Mouse (Mus musculus) neutrophil, adult 65 days (primary cell): ENCODE results near the gene Gatad1. TPM values are rescaled to one million over a fixed set of nuclear protein-coding genes. Genes with fewer than 3 reads are reported as not detected.

Experiments
- total RNA-seq: library from RNA; stranded (reverse); gene quantifications from 2 replicates; pipeline ENCODE4 v1.2.4, GENCODE M21; 2023

Gatad1 gene
- total RNA-seq, result 51.2 and 53.3 TPM in 2 replicates

GRCm38 (mm10) chr5:3657085-3657484, at the start of gene Gatad1:
Gene Gatad1, minus strand, starts transcription at chr5:3657185.

GRCm38 (mm10) chr5:3650881-3651280, 6.1 kb downstream of the Gatad1 start, which contains the start of gene Tmbim7:
Gene Tmbim7, plus strand, starts transcription at chr5:3651181.

GRCm38 (mm10) chr5:3596399-3596766, 60.6 kb downstream of the Gatad1 start, which contains the start of gene Rbm48:
Gene Rbm48, minus strand, starts transcription at chr5:3596585.

GRCm38 (mm10) chr5:3595693-3596398, 61.1 kb downstream of the Gatad1 start, which contains the start of gene Pex1:
Gene Pex1, plus strand, starts transcription at chr5:3596066.

Other genes starting within 250 kb of the Gatad1 start
- 59.8 and 81.8 TPM in 2 replicates for gene Fam133b, start 113.4 kb downstream of the Gatad1 start, total RNA-seq
- 13.3 and 21.8 TPM in 2 replicates for gene 1700109H08Rik, start 85.6 kb downstream of the Gatad1 start, total RNA-seq
- gene Pex1, start 61.1 kb downstream of the Gatad1 start, total RNA-seq, result 9.8 and 12.1 TPM in 2 replicates
- 18.4 and 27.9 TPM in 2 replicates for gene Rbm48, start 60.6 kb downstream of the Gatad1 start, total RNA-seq
- gene Tmbim7, start 6.0 kb downstream of the Gatad1 start, total RNA-seq, result not detected in 2 replicates
- gene Ankib1, start 145.7 kb upstream of the Gatad1 start, total RNA-seq, result 19.8 and 26.2 TPM in 2 replicates
- gene Krit1, start 146.0 kb upstream of the Gatad1 start, total RNA-seq, result 37.8 and 45.8 TPM in 2 replicates
- gene Lrrd1, start 188.0 kb upstream of the Gatad1 start, total RNA-seq, result not detected in 2 replicates
- 2.7 and 5.4 TPM in 2 replicates for gene Mterf1a, start 236.7 kb upstream of the Gatad1 start, total RNA-seq